Mouse (Mus musculus): ENCODE data around the gene Myocd.

DNA sequence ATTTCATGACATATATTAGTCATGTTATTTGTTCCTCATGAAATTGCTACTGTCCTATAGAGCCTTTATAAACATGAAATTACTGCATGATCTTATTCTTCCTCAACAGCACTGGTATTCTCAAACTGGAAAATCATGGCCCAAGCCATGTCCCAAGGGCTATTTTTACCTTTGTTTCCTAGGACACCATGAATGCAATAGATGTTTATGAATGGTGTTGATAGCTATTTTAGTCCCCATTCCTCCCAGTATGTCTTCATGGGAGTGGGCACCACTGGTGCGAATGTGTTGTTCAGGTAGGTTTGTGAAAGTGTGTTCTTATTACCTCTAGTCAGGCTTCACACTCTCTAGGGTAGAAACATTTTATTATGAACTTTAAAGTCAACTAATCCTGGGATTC, 84.7 kb downstream of the Myocd start:
- TF ChIP-seq CTCF (IDR thresholded peaks at IDR 0.05; ENCODE audit: low read depth, low read length) (no peak), EP300 (IDR thresholded peaks at IDR 0.05; ENCODE audit: insufficient read depth, low read depth, low read length) (no peak)
